Mouse (Mus musculus) liver, embryonic 11.5 days (tissue): ENCODE measurements at regions not wholly inside any gene's neighbourhood (a gene's known extent, or its start where the extent isn't known, plus 50 kb on each side); places are given as distances from the start of the nearest gene placed in this dataset.

ENCODE experiments used
- ATAC-seq: fragments of 200-750 bp; cut with Nextera tagmentation; replicated peaks from 2 replicates; pipeline ENCODE4 v1.8.0; 2017; ENCODE audit warnings: moderate number of reproducible peaks, mild to moderate bottlenecking, moderate TSS enrichment, moderate library complexity; ENCODE audit not compliant: low FRiP score
- DNase-seq: peaks from one replicate; pipeline ENCODE4 v3.0.0-alpha.2; 2017; ENCODE audit warnings: low spot score
- H3K27ac ChIP-seq: fragments of 300-500 bp; sonication (generic); 2 replicates; pipeline ENCODE4 v1.5.1; 2014; ENCODE audit warnings: mild to moderate bottlenecking, low read depth, low read length, control low read depth
- H3K27me3 ChIP-seq: fragments of 300-500 bp; sonication (generic); replicated peaks from 2 replicates; pipeline ENCODE4 v1.6.1; 2014; ENCODE audit warnings: low read length, mixed read lengths; ENCODE audit not compliant: control insufficient read depth, insufficient read depth
- H3K36me3 ChIP-seq: fragments of 300-500 bp; sonication (generic); 2 replicates; pipeline ENCODE4 v1.6.1; 2014; ENCODE audit warnings: mild to moderate bottlenecking, low read length, moderate library complexity, mixed read lengths; ENCODE audit not compliant: control insufficient read depth, insufficient read depth
- H3K4me1 ChIP-seq: fragments of 300-500 bp; sonication (generic); replicated peaks from 2 replicates; pipeline ENCODE4 v1.6.1; 2014; ENCODE audit warnings: low read length, mixed read lengths; ENCODE audit not compliant: control insufficient read depth, insufficient read depth
- H3K4me2 ChIP-seq: fragments of 300-500 bp; sonication (generic); 2 replicates; pipeline ENCODE4 v1.6.1; 2014; ENCODE audit warnings: mild to moderate bottlenecking, control low read depth, moderate library complexity
- H3K4me3 ChIP-seq: fragments of 300-500 bp; sonication (generic); 2 replicates; pipeline ENCODE4 v1.5.1; 2014; ENCODE audit warnings: low read depth, low read length, control low read depth
- H3K9ac ChIP-seq: fragments of 300-500 bp; sonication (generic); 2 replicates; pipeline ENCODE4 v1.6.1; 2014; ENCODE audit warnings: low read depth, low read length, control low read depth
- H3K9me3 ChIP-seq: fragments of 300-500 bp; sonication (generic); 2 replicates; pipeline ENCODE4 v1.6.1; 2016; ENCODE audit warnings: low read length, inconsistent platforms, mixed read lengths; ENCODE audit not compliant: control insufficient read depth
- WGBS: fragments of 180-500 bp; shearing (Covaris S2); extraction: QIAGEN DNeasy Blood & Tissue Kit; methylation state at CpG from one replicate; pipeline ENCODE4 v1.1.7; 2014; 5-methylcytosine and 5-hydroxymethylcytosine counted together

GRCm38 (mm10) chr1:41035085-41035880 lies 229.9 kb downstream of the Tmem182 start:
- no peaks in the 10 kb centered on the region for H3K4me1 ChIP-seq
- H3K9me3 ChIP-seq: no peaks in the 10 kb centered on the region; the same call in 1 of the 2 replicates
- 74% methylated on average over 22 of the region's 22 CpGs for WGBS
- DNase-seq (no peak), ATAC-seq (no peak)
- H3K4me2 ChIP-seq: no peak overlapping the region
- no peaks in the 10 kb centered on the region for H3K36me3 ChIP-seq
- H3K27ac ChIP-seq: no peak overlapping the region
- H3K4me3 ChIP-seq: no peak overlapping the region
- H3K27me3 ChIP-seq: no peaks in the 10 kb centered on the region
- H3K9ac ChIP-seq: no peak overlapping the region

GRCm38 (mm10) chr1:41036940-41037339 lies 231.5 kb downstream of the Tmem182 start:
- Histone ChIP-seq H3K9me3 (no peaks in the 10 kb centered on the region; the same call in 1 of the 2 replicates), H3K4me1 (no peaks in the 10 kb centered on the region), H3K27me3 (no peaks in the 10 kb centered on the region), H3K4me3 (no peak overlapping the region), H3K36me3 (no peaks in the 10 kb centered on the region), H3K27ac (no peak overlapping the region), H3K9ac (no peak overlapping the region), H3K4me2 (no peak overlapping the region)
- ATAC-seq (no peak), DNase-seq (no peak)
- 80% methylated on average over 12 of the region's 12 CpGs for WGBS

DNA sequence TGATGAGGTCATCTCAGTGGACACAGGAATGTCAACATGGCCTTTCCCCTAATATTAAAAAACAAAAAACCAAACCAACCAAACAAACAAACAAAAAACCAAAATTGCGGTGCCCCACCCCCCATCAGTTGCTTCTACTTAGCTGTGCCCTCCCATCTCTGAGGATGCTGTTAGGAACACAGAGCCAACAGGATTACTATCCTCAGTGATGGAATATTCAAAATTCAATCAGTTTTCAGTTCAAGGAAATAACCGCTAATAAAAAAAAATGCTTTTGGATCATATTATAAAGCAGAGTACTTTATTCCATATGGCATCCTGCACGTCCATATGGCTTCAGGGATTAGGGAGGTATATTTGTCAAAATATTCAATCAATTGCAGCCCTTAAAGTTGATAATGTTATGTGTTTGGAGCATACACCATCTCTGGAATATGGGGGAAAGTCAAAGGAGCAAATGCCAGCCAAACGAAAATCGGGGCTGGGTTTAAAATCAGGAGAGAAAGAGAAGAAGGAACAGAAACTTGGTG lies 249.1 kb downstream of the Tmem182 start:
- 87% methylated on average over 5 of the region's 5 CpGs for WGBS
- Histone ChIP-seq H3K4me2 (no peak overlapping the region), H3K27ac (no peak overlapping the region), H3K9me3 (no peaks in the 10 kb centered on the region), H3K4me1 (no peaks in the 10 kb centered on the region), H3K9ac (no peak overlapping the region), H3K36me3 (no peaks in the 10 kb centered on the region), H3K4me3 (no peak overlapping the region), H3K27me3 (no peaks in the 10 kb centered on the region)
- DNase-seq (no peak), ATAC-seq (no peak)

DNA sequence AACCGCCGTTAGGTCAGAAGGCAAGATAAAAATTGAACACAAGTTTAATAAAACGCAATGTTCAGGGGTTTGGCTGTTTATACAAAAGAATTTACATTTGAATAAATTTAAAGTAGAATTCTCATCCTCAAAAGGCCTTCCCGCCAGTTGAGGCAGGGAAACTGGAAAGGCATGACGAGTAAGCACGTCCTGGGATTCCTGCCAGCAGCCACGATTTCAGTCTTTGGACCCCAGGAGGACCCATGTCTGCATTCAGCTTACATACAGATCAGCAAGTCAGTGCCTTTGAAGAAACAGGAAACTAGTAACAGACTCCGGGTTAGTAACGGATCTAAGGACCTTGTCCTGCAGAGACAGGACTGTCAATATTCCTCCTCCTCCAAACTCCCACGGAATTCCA lies 250.4 kb downstream of the Tmem182 start:
- H3K4me1 ChIP-seq: no peaks in the 10 kb centered on the region
- H3K9ac ChIP-seq: no peak overlapping the region
- WGBS: 84% methylated on average over 10 of the region's 10 CpGs
- H3K36me3 ChIP-seq: no peaks in the 10 kb centered on the region
- no peak overlapping the region for H3K4me2 ChIP-seq
- no peak overlapping the region for H3K27ac ChIP-seq
- ATAC-seq (no peak), DNase-seq (no peak)
- no peaks in the 10 kb centered on the region for H3K9me3 ChIP-seq
- H3K27me3 ChIP-seq: no peaks in the 10 kb centered on the region
- H3K4me3 ChIP-seq: no peak overlapping the region

DNA sequence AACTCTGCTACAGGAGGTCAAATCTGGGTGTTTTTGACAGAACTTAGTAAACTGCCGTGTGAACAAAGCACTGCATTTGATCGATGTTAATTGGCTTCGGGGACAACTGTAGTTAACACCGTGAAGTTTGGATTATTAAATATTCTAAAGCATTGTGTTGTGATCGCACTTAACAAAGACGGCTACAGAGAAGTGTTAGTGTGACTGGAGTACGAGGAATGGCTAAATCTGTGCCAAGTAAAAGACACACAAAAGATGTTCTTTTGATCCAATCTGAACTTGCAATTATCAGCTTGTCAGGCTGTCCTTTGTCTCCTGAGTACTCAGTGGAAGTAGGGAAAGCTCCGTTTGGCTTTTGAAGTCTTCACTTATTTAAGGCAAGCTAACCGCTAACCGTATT lies 259.7 kb downstream of the Tmem182 start:
- no peaks in the 10 kb centered on the region for H3K4me1 ChIP-seq
- no peak overlapping the region for H3K9ac ChIP-seq
- no peak for DNase-seq
- no peaks in the 10 kb centered on the region for H3K9me3 ChIP-seq
- H3K4me2 ChIP-seq: no peak overlapping the region
- no peak for ATAC-seq
- H3K36me3 ChIP-seq: no peaks in the 10 kb centered on the region
- H3K27me3 ChIP-seq: no peaks in the 10 kb centered on the region
- H3K27ac ChIP-seq: no peak overlapping the region
- H3K4me3 ChIP-seq: no peak overlapping the region
- WGBS: 88% methylated on average over 10 of the region's 10 CpGs

- no peaks in the 10 kb centered on the region for H3K4me1 ChIP-seq
- DNase-seq (no peak), ATAC-seq (no peak)
- H3K9me3 ChIP-seq: no peaks in the 10 kb centered on the region
- no peak overlapping the region for H3K9ac ChIP-seq
- H3K36me3 ChIP-seq: no peaks in the 10 kb centered on the region
- no peak overlapping the region for H3K27ac ChIP-seq
- no peaks in the 10 kb centered on the region for H3K27me3 ChIP-seq
- no peak overlapping the region for H3K4me3 ChIP-seq
- H3K4me2 ChIP-seq: no peak overlapping the region
- 83% methylated on average over 5 of the region's 5 CpGs for WGBS
Observed at GRCm38 (mm10) chr1:41104869-41105268, 299.5 kb downstream of the Tmem182 start.

GRCm38 (mm10) chr1:41121636-41122175 lies 316.3 kb downstream of the Tmem182 start:
- H3K9me3 ChIP-seq: no peaks in the 10 kb centered on the region
- 78% methylated on average over 5 of the region's 5 CpGs for WGBS

DNA sequence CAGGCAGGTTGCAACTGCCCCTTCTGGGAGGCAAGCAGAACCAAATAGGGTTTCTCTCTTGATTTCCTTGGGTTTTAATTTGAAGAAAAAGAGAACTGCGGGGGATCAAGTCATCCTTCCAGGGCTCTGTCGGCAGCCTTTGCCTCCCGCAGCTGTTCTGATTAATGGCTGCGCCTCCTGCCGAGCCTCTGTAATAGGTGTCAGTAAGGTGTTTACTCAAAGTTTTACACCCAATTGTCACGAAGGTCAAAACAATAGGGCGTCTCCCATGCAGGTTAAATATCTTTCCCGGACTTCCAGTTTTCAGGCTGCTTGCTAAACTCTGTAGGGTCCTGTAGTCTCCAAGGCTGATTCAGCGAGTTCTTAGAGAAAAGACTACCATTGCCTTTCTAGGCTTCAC lies 326.0 kb downstream of the Tmem182 start:
- no peaks in the 10 kb centered on the region for H3K36me3 ChIP-seq
- H3K27me3 ChIP-seq: no peaks in the 10 kb centered on the region; the same call in 1 of the 2 replicates
- WGBS: 11% methylated on average over 9 of the region's 9 CpGs
- no peak for ATAC-seq
- no peak overlapping the region for H3K9ac ChIP-seq
- no peaks in the 10 kb centered on the region for H3K9me3 ChIP-seq
- no peak overlapping the region for H3K4me3 ChIP-seq
- H3K27ac ChIP-seq: no peak overlapping the region
- no peaks in the 10 kb centered on the region for H3K4me1 ChIP-seq
- no peak for DNase-seq
- no peak overlapping the region for H3K4me2 ChIP-seq

More at GRCm38 (mm10) chr1:41121636-41122175, 316.3 kb downstream of the Tmem182 start:
- ATAC-seq (no peak), DNase-seq (no peak)
- no peak overlapping the region for H3K9ac ChIP-seq
- H3K36me3 ChIP-seq: no peaks in the 10 kb centered on the region
- no peaks in the 10 kb centered on the region for H3K4me1 ChIP-seq
- H3K4me2 ChIP-seq: no peak overlapping the region
- no peak overlapping the region for H3K4me3 ChIP-seq
- H3K27ac ChIP-seq: no peak overlapping the region
- H3K27me3 ChIP-seq: no peaks in the 10 kb centered on the region

- H3K9ac ChIP-seq: no peak overlapping the region
- DNase-seq (no peak), ATAC-seq (no peak)
- H3K27me3 ChIP-seq: no peaks in the 10 kb centered on the region; the same call in 1 of the 2 replicates
- no peak overlapping the region for H3K4me3 ChIP-seq
- 0% methylated on average over 1 of the region's 1 CpGs for WGBS
- no peaks in the 10 kb centered on the region for H3K9me3 ChIP-seq
- no peak overlapping the region for H3K27ac ChIP-seq
- H3K4me1 ChIP-seq: no peaks in the 10 kb centered on the region
- no peak overlapping the region for H3K4me2 ChIP-seq
- H3K36me3 ChIP-seq: no peaks in the 10 kb centered on the region
Observed at GRCm38 (mm10) chr1:41133143-41133542, 327.7 kb downstream of the Tmem182 start.
